Mouse (Mus musculus): ENCODE measurements around the gene Mettl17.
A peak's percentile ranks its signal among the peaks of the same experiment; 100 is the strongest.
"Not testable (repeated sequence)": the region's sequence is repeated elsewhere in the genome, so short reads cannot be mapped to it uniquely, and the experiment has no call there.

Mettl17 gene

GRCm38 (mm10) chr14:51884598-51885331 lies at the start of gene Mettl17:
Gene Mettl17, plus strand, starts transcription at chr14:51884842.
- DNase-seq = peak; percentile 92

- DNase-seq = not testable (repeated sequence)
Measured at GRCm38 (mm10) chr14:51838480-51838879, 46.2 kb upstream of the Mettl17 start.

GRCm38 (mm10) chr14:51842250-51842649 lies 42.4 kb upstream of the Mettl17 start:
- DNase-seq = no peak

- DNase-seq = no peak
Measured at GRCm38 (mm10) chr14:51842781-51843180, 41.9 kb upstream of the Mettl17 start.

GRCm38 (mm10) chr14:51843882-51844281 lies 40.8 kb upstream of the Mettl17 start:
- DNase-seq = no peak

GRCm38 (mm10) chr14:51846566-51846965 lies 38.1 kb upstream of the Mettl17 start:
- no peak for DNase-seq

- DNase-seq = not testable (repeated sequence)
Measured at GRCm38 (mm10) chr14:51851006-51851405, 33.6 kb upstream of the Mettl17 start.

- no peak for DNase-seq
Measured at GRCm38 (mm10) chr14:51853399-51853798, 31.2 kb upstream of the Mettl17 start, which contains the start of gene Ear6. Gene Ear6, plus strand, starts transcription at chr14:51853699.

GRCm38 (mm10) chr14:51855280-51855679 lies 29.4 kb upstream of the Mettl17 start:
- not testable (repeated sequence) for DNase-seq

GRCm38 (mm10) chr14:51863603-51864002 lies 21.0 kb upstream of the Mettl17 start:
- not testable (repeated sequence) for DNase-seq

- no peak for DNase-seq
Measured at GRCm38 (mm10) chr14:51870756-51871155, 13.9 kb upstream of the Mettl17 start.

- no peak for DNase-seq
Measured at GRCm38 (mm10) chr14:51871741-51872140, 12.9 kb upstream of the Mettl17 start.

- no peak for DNase-seq
Measured at GRCm38 (mm10) chr14:51877517-51877916, 7.1 kb upstream of the Mettl17 start.

- DNase-seq = peak; percentile 71
Measured at GRCm38 (mm10) chr14:51883527-51884030, 1.1 kb upstream of the Mettl17 start.

- DNase-seq = no peak
Measured at GRCm38 (mm10) chr14:51884031-51884544, 554 bp upstream of the Mettl17 start.

GRCm38 (mm10) chr14:51886051-51886450 lies 1.4 kb downstream of the Mettl17 start:
- no peak for DNase-seq

GRCm38 (mm10) chr14:51889833-51890232 lies 5.2 kb downstream of the Mettl17 start:
- no peak for DNase-seq

- no peak for DNase-seq
Measured at GRCm38 (mm10) chr14:51892191-51892939, 7.7 kb downstream of the Mettl17 start, which contains the start of gene Slc39a2. Gene Slc39a2, plus strand, starts transcription at chr14:51892889.

- no peak for DNase-seq
Measured at GRCm38 (mm10) chr14:51893094-51893794, 8.6 kb downstream of the Mettl17 start.

- no peak for DNase-seq
Measured at GRCm38 (mm10) chr14:51893809-51894208, 9.2 kb downstream of the Mettl17 start.

GRCm38 (mm10) chr14:51895071-51895470 lies 10.4 kb downstream of the Mettl17 start:
- no peak for DNase-seq

- DNase-seq = no peak
Measured at GRCm38 (mm10) chr14:51896019-51896418, 11.4 kb downstream of the Mettl17 start.

Measured in kidney, adult 18-20 months (tissue).